Mouse (Mus musculus): ENCODE results near the gene Lrrc23. TPM values are rescaled to one million over a fixed set of nuclear protein-coding genes. Genes with fewer than 3 reads are reported as not detected.

Lrrc23 gene
- polyA plus RNA-seq, 1 experiment from 2014 or later: 0.26 TPM

GRCm38 (mm10) chr6:124740888-124741761 lies 38.4 kb downstream of the Lrrc23 start, which contains the start of gene Grcc10:
Gene Grcc10, minus strand, starts transcription at chr6:124741374.
- H3K36me3 ChIP-seq: peaks cover 22% of the 10 kb centered on the region
- H3K4me1 ChIP-seq: peaks cover 41% of the 10 kb centered on the region
- H3K27ac ChIP-seq: peak within 1 kb of the TSS; percentile 98
- peak; percentile 98 for DNase-seq (ENCODE audit: low spot score)
- peak within 1 kb of the TSS; percentile 72 for H3K4me3 ChIP-seq
- under 1% methylated on average over 41 of the region's 41 CpGs for WGBS
- no peaks in the 10 kb centered on the region for H3K27me3 ChIP-seq (ENCODE audit: insufficient read depth, poor library complexity, severe bottlenecking)
- no peaks in the 10 kb centered on the region for H3K9me3 ChIP-seq

GRCm38 (mm10) chr6:124740211-124740887 lies 39.2 kb downstream of the Lrrc23 start:
- H3K4me3 ChIP-seq: peak overlapping the region; percentile 72
- peaks cover 22% of the 10 kb centered on the region for H3K36me3 ChIP-seq
- H3K27ac ChIP-seq: peak overlapping the region; percentile 98
- H3K9me3 ChIP-seq: no peaks in the 10 kb centered on the region
- 1% methylated on average over 29 of the region's 29 CpGs for WGBS
- H3K4me1 ChIP-seq: peaks cover 36% of the 10 kb centered on the region
- DNase-seq (ENCODE audit: low spot score): peak; percentile 87
- no peaks in the 10 kb centered on the region for H3K27me3 ChIP-seq (ENCODE audit: insufficient read depth, poor library complexity, severe bottlenecking)

- no peaks in the 10 kb centered on the region for H3K9me3 ChIP-seq
- H3K4me3 ChIP-seq: no peak overlapping the region
- H3K36me3 ChIP-seq: peaks cover 14% of the 10 kb centered on the region
- H3K27ac ChIP-seq: peak overlapping the region; percentile 98; the same call in 1 of the 2 replicates
- H3K27me3 ChIP-seq (ENCODE audit: insufficient read depth, poor library complexity, severe bottlenecking): no peaks in the 10 kb centered on the region
- peaks cover 28% of the 10 kb centered on the region for H3K4me1 ChIP-seq
- WGBS: 81% methylated on average over 10 of the region's 10 CpGs
- no peak for DNase-seq (ENCODE audit: low spot score)
These were observed 40.2 kb downstream of the Lrrc23 start for GRCm38 (mm10) chr6:124739231-124739796.

GRCm38 (mm10) chr6:124738511-124739023 lies 41.0 kb downstream of the Lrrc23 start, which contains the start of gene Ptpn6:
Gene Ptpn6, minus strand, starts transcription at chr6:124738714.
- Histone ChIP-seq H3K36me3 (peaks cover 9% of the 10 kb centered on the region), H3K27ac (0 out of 2 replicates have a peak within 1 kb of the TSS, but pooled peaks have one; percentile 31), H3K9me3 (no peaks in the 10 kb centered on the region), H3K27me3 (ENCODE audit: insufficient read depth, poor library complexity, severe bottlenecking) (no peaks in the 10 kb centered on the region), H3K4me1 (peaks cover 28% of the 10 kb centered on the region), H3K4me3 (peak within 1 kb of the TSS; percentile 29)
- 25% methylated on average over 15 of the region's 15 CpGs for WGBS
- DNase-seq (ENCODE audit: low spot score): no peak

- Histone ChIP-seq H3K36me3 (no peaks in the 10 kb centered on the region), H3K9me3 (no peaks in the 10 kb centered on the region), H3K27me3 (ENCODE audit: insufficient read depth, poor library complexity, severe bottlenecking) (peaks cover 8% of the 10 kb centered on the region; the same call in 1 of the 2 replicates), H3K4me1 (peaks cover 38% of the 10 kb centered on the region), H3K4me3 (no peak overlapping the region), H3K27ac (no peak overlapping the region)
- 87% methylated on average over 11 of the region's 11 CpGs for WGBS
- DNase-seq (ENCODE audit: low spot score): no peak
These were observed 42.5 kb downstream of the Lrrc23 start for GRCm38 (mm10) chr6:124737040-124737439.

- Histone ChIP-seq H3K4me1 (peaks cover 29% of the 10 kb centered on the region), H3K4me3 (no peak overlapping the region), H3K27me3 (ENCODE audit: insufficient read depth, poor library complexity, severe bottlenecking) (peaks cover 8% of the 10 kb centered on the region; the same call in 1 of the 2 replicates), H3K9me3 (no peaks in the 10 kb centered on the region), H3K27ac (no peak overlapping the region), H3K36me3 (no peaks in the 10 kb centered on the region)
- DNase-seq (ENCODE audit: low spot score): no peak
- 91% methylated on average over 3 of the region's 3 CpGs for WGBS
These were observed 45.1 kb downstream of the Lrrc23 start for GRCm38 (mm10) chr6:124734417-124734816.

- Histone ChIP-seq H3K4me1 (peaks cover 14% of the 10 kb centered on the region), H3K27me3 (ENCODE audit: insufficient read depth, poor library complexity, severe bottlenecking) (peaks cover 8% of the 10 kb centered on the region; the same call in 1 of the 2 replicates), H3K4me3 (no peak overlapping the region), H3K27ac (peak overlapping the region; percentile 72), H3K9me3 (no peaks in the 10 kb centered on the region), H3K36me3 (no peaks in the 10 kb centered on the region)
- DNase-seq (ENCODE audit: low spot score): no peak
- 50% methylated on average over 19 of the region's 19 CpGs for WGBS
These were observed 46.8 kb downstream of the Lrrc23 start for GRCm38 (mm10) chr6:124732476-124733370.

GRCm38 (mm10) chr6:124731038-124731437 lies 48.5 kb downstream of the Lrrc23 start:
- Histone ChIP-seq H3K36me3 (no peaks in the 10 kb centered on the region), H3K4me1 (peaks cover 14% of the 10 kb centered on the region), H3K27me3 (ENCODE audit: insufficient read depth, poor library complexity, severe bottlenecking) (peaks cover 8% of the 10 kb centered on the region; the same call in 1 of the 2 replicates), H3K27ac (no peak overlapping the region), H3K9me3 (no peaks in the 10 kb centered on the region), H3K4me3 (no peak overlapping the region)
- 81% methylated on average over 7 of the region's 7 CpGs for WGBS
- DNase-seq (ENCODE audit: low spot score): no peak

- Histone ChIP-seq H3K36me3 (no peaks in the 10 kb centered on the region), H3K9me3 (no peaks in the 10 kb centered on the region), H3K4me3 (no peak overlapping the region), H3K27ac (no peak overlapping the region), H3K4me1 (peaks cover 14% of the 10 kb centered on the region), H3K27me3 (ENCODE audit: insufficient read depth, poor library complexity, severe bottlenecking) (peaks cover 8% of the 10 kb centered on the region; the same call in 1 of the 2 replicates)
- 66% methylated on average over 8 of the region's 8 CpGs for WGBS
- DNase-seq (ENCODE audit: low spot score): no peak
These were observed 49.4 kb downstream of the Lrrc23 start for GRCm38 (mm10) chr6:124729850-124730705.

GRCm38 (mm10) chr6:124728621-124729020 lies 50.9 kb downstream of the Lrrc23 start:
- Histone ChIP-seq H3K4me1 (peaks cover 14% of the 10 kb centered on the region), H3K4me3 (no peak overlapping the region), H3K9me3 (no peaks in the 10 kb centered on the region), H3K36me3 (no peaks in the 10 kb centered on the region), H3K27me3 (ENCODE audit: insufficient read depth, poor library complexity, severe bottlenecking) (peaks cover 8% of the 10 kb centered on the region; the same call in 1 of the 2 replicates), H3K27ac (no peak overlapping the region)
- no peak for DNase-seq (ENCODE audit: low spot score)
- 84% methylated on average over 10 of the region's 10 CpGs for WGBS

GRCm38 (mm10) chr6:124724472-124724871 lies 55.1 kb downstream of the Lrrc23 start:
- no peak for DNase-seq (ENCODE audit: low spot score)
- H3K27me3 ChIP-seq (ENCODE audit: insufficient read depth, poor library complexity, severe bottlenecking): no peaks in the 10 kb centered on the region
- H3K36me3 ChIP-seq: no peaks in the 10 kb centered on the region
- 85% methylated on average over 10 of the region's 10 CpGs for WGBS
- peaks cover 17% of the 10 kb centered on the region for H3K4me1 ChIP-seq
- no peak overlapping the region for H3K4me3 ChIP-seq
- H3K27ac ChIP-seq: no peak overlapping the region
- H3K9me3 ChIP-seq: no peaks in the 10 kb centered on the region
